Mouse (Mus musculus): ENCODE results near the gene Hdac6.

DNA sequence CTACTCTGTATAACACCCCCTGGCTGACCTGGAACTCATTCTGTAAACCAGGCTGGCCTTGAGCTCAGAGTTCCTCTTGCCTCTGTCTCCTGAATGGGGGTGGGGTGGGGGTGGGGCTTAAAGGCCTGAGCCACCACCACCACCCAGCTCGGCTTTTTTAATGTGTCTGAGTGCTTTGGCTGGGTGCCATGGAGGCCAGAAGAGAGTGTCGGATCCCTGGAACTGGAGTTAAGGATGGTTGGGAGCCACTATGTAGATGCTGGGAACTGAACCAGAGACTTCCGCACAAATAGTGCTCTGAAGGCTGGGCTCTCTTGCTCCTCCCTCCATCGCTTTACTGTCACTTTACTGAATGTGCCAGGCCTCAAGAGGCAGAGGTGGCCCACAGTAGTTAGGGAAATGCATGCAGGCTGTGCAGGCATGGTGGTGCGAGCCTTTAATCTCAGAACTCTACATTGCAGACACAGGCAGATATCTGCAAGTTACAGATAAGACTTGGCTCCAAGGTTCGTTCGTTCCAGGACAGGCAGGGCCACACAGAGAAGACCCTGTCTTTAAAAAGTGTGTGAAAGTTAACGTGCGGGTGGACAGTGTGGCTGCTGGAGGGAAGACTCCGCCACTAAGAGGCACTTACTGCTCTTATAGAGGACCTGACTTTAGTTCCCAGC is 45.5 kb upstream of the Hdac6 start:
- TF ChIP-seq POLR2A (IDR thresholded peaks at IDR 0.05; ENCODE audit: low read depth, low read length): no peak
- no peak for TF ChIP-seq CTCF (IDR thresholded peaks at IDR 0.05; ENCODE audit: extremely low read depth, insufficient read depth, insufficient read length, insufficient replicate concordance)
